Mouse (Mus musculus): ENCODE data around the gene Itga6. TPM values are rescaled to one million over a fixed set of nuclear protein-coding genes. Genes with fewer than 3 reads are reported as not detected.
A peak's percentile ranks its signal among the peaks of the same experiment; 100 is the strongest.

Gene Itga6
- total and polyA plus RNA-seq, 3 experiments = 31.8 to 65.8 (median 45.3) TPM

DNA sequence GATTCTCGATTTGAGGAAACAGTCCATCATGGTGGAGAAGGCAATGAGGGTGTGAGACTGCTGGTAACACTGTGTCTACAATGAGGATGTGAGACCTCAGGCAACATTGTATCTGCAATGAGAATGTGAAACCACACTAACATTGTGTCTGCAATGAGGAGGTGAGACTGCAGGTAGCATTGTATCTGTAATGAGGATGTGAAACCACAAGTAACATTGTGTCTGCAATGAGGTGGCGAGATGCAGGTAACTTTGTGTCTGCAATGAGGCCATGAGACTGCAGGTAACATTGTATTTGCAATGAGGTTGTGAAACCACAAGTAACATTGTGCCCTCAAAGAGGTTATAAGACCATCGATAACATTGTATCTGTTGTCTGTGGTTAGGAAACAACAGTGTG is 44.1 kb upstream of the Itga6 start:
- intact Hi-C loops (cut with DNase I) = no loop called here
- Histone ChIP-seq H3K4me3 (no peak overlapping the region), H3K27ac (no peak overlapping the region), H3K79me2 (replicated peaks; ENCODE audit: control insufficient read depth, insufficient read depth, low read length) (no peaks in the 10 kb centered on the region), H3K27me3 (ENCODE audit: control insufficient read depth, insufficient read depth, low read length) (no peaks in the 10 kb centered on the region), H3K36me3 (ENCODE audit: control insufficient read depth, insufficient read depth, low read length) (peaks cover 3% of the 10 kb centered on the region; the same call in 1 of the 2 replicates), H3K4me1 (ENCODE audit: control insufficient read depth, insufficient read depth, low read length) (peaks cover 11% of the 10 kb centered on the region), H3K9ac (ENCODE audit: low read depth, low read length) (no peak overlapping the region)
- WGBS = 99% methylated on average over 3 of the region's 3 CpGs
- TF ChIP-seq EP300 (IDR thresholded peaks at IDR 0.05; ENCODE audit: insufficient read depth, low read depth, low read length) (no peak), POLR2A (IDR thresholded peaks at IDR 0.05; ENCODE audit: insufficient read depth, low read depth, low read length) (no peak), CTCF (IDR thresholded peaks at IDR 0.05) (no peak)
- DNase-seq = no peak

DNA sequence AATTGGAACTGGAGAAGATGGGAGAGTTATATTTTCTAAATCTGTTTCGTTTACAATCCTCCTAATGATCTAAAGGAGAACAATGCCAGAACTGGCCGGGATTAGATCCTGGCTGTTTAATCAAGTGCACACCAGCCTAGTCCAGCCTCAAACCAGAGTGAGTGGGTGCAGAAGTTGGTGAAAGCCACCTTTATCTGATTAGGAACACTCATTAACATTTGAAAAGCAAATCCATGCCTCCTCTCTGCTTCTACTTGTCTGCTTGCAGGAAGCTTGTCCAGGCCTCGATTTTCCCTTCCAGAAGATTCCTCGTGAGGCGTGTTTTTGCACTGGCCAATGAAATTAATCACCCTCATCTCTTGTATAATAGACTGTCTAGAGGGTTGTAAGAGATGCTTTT is 41.1 kb upstream of the Itga6 start:
- Histone ChIP-seq H3K4me3 (no peak overlapping the region), H3K9ac (ENCODE audit: low read depth, low read length) (no peak overlapping the region), H3K79me2 (replicated peaks; ENCODE audit: control insufficient read depth, insufficient read depth, low read length) (no peaks in the 10 kb centered on the region), H3K36me3 (ENCODE audit: control insufficient read depth, insufficient read depth, low read length) (peaks cover under 1% of the 10 kb centered on the region; the same call in 1 of the 2 replicates), H3K27me3 (ENCODE audit: control insufficient read depth, insufficient read depth, low read length) (no peaks in the 10 kb centered on the region), H3K4me1 (ENCODE audit: control insufficient read depth, insufficient read depth, low read length) (no peaks in the 10 kb centered on the region), H3K27ac (no peak overlapping the region)
- intact Hi-C loops (cut with DNase I) = no loop called here
- 84% methylated on average over 5 of the region's 5 CpGs for WGBS
- DNase-seq = no peak
- TF ChIP-seq CTCF (IDR thresholded peaks at IDR 0.05) (no peak), POLR2A (IDR thresholded peaks at IDR 0.05; ENCODE audit: insufficient read depth, low read depth, low read length) (no peak), EP300 (IDR thresholded peaks at IDR 0.05; ENCODE audit: insufficient read depth, low read depth, low read length) (no peak)

DNA sequence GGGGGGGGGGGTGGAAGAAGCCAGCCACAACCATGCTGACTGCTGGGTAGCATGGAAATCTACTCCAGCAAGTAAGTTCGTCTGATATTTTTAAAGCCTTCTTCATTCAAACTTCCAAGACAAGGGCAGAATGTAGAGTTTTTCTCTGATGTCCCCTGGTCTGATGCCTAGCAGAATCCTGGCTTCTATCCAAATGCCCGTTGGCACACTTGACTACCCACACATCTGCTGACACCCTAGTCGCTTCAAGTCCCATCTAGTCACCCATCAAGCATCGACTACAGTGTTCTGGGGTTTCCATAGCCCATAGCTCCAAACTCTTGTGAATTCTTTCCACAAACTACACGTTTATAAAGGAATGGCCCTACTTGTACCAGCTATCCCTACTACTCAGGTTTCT is 36.5 kb upstream of the Itga6 start:
- H3K27ac ChIP-seq = no peak overlapping the region
- no peaks in the 10 kb centered on the region for H3K79me2 ChIP-seq (replicated peaks; ENCODE audit: control insufficient read depth, insufficient read depth, low read length)
- peaks cover 1% of the 10 kb centered on the region for H3K36me3 ChIP-seq (ENCODE audit: control insufficient read depth, insufficient read depth, low read length)
- no peak for DNase-seq
- H3K4me1 ChIP-seq (ENCODE audit: control insufficient read depth, insufficient read depth, low read length) = peaks cover 2% of the 10 kb centered on the region; the same call in 1 of the 2 replicates
- intact Hi-C loops (cut with DNase I) = no loop called here
- 70% methylated on average over 5 of the region's 5 CpGs for WGBS
- no peak overlapping the region for H3K4me3 ChIP-seq
- H3K27me3 ChIP-seq (ENCODE audit: control insufficient read depth, insufficient read depth, low read length) = no peaks in the 10 kb centered on the region
- TF ChIP-seq POLR2A (IDR thresholded peaks at IDR 0.05; ENCODE audit: insufficient read depth, low read depth, low read length) = no peak
- TF ChIP-seq EP300 (IDR thresholded peaks at IDR 0.05; ENCODE audit: insufficient read depth, low read depth, low read length) = no peak
- TF ChIP-seq CTCF (IDR thresholded peaks at IDR 0.05) = no peak
- no peak overlapping the region for H3K9ac ChIP-seq (ENCODE audit: low read depth, low read length)

DNA sequence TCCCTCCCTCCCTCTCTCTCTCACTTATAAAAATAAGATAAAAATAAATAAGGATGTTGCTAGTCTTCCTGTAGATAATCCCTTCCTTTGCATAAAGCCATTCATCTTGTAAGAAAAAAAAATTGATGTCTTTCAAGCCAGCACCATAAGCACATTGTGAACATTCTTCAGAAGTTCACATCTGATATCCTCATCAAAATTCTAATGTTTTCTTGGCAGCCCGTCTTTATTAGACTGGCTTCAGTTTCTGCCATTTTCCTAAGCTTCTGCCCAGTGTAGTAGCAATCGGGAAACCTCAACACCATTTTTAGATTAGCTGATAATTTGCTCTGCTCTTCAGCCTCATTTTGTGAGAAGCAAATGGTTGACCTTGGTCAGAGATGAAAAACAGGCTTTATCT is 33.8 kb upstream of the Itga6 start:
- Histone ChIP-seq H3K27me3 (ENCODE audit: control insufficient read depth, insufficient read depth, low read length) (no peaks in the 10 kb centered on the region), H3K4me1 (ENCODE audit: control insufficient read depth, insufficient read depth, low read length) (peaks cover 2% of the 10 kb centered on the region; the same call in 1 of the 2 replicates), H3K27ac (peak overlapping the region; percentile 33), H3K79me2 (replicated peaks; ENCODE audit: control insufficient read depth, insufficient read depth, low read length) (no peaks in the 10 kb centered on the region), H3K4me3 (no peak overlapping the region), H3K36me3 (ENCODE audit: control insufficient read depth, insufficient read depth, low read length) (peaks cover 1% of the 10 kb centered on the region), H3K9ac (ENCODE audit: low read depth, low read length) (no peak overlapping the region)
- no peak for TF ChIP-seq POLR2A (IDR thresholded peaks at IDR 0.05; ENCODE audit: insufficient read depth, low read depth, low read length)
- TF ChIP-seq CTCF (IDR thresholded peaks at IDR 0.05) = no peak
- no peak for TF ChIP-seq EP300 (IDR thresholded peaks at IDR 0.05; ENCODE audit: insufficient read depth, low read depth, low read length)
- DNase-seq = no peak
- 33% methylated on average over 2 of the region's 2 CpGs for WGBS
- intact Hi-C loops (cut with DNase I) = loop anchor here (1.0 to 5.0 kb wide), 4 partner anchors 40 to 101 kb away; no protein-coding TSS in a partner anchor

DNA sequence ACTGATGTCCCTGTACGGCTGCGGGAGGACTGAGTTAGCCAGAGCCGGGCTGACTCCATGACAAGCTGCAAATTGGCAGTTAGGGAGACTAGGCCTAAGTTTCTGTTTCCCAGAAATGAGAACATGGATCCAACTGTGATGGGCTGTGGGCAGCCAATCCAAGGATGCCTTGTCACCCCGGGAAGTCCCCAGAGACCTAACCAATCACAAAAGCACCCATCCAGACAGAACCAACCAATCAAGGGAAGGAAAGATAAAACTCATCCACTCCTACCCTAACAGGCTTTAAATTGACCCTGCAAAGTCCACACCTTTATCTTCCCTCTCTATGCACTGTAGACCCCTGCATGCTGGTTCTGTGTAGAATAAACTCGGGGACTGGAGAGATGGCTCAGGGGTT is 31.0 kb upstream of the Itga6 start:
- DNase-seq = no peak
- no peak for TF ChIP-seq CTCF (IDR thresholded peaks at IDR 0.05)
- TF ChIP-seq EP300 (IDR thresholded peaks at IDR 0.05; ENCODE audit: insufficient read depth, low read depth, low read length) = no peak
- no peak for TF ChIP-seq POLR2A (IDR thresholded peaks at IDR 0.05; ENCODE audit: insufficient read depth, low read depth, low read length)
- Histone ChIP-seq H3K27ac (no peak overlapping the region), H3K36me3 (ENCODE audit: control insufficient read depth, insufficient read depth, low read length) (peaks cover 1% of the 10 kb centered on the region), H3K4me3 (no peak overlapping the region), H3K9ac (ENCODE audit: low read depth, low read length) (no peak overlapping the region), H3K79me2 (replicated peaks; ENCODE audit: control insufficient read depth, insufficient read depth, low read length) (no peaks in the 10 kb centered on the region), H3K4me1 (ENCODE audit: control insufficient read depth, insufficient read depth, low read length) (peaks cover 3% of the 10 kb centered on the region), H3K27me3 (ENCODE audit: control insufficient read depth, insufficient read depth, low read length) (no peaks in the 10 kb centered on the region)
- intact Hi-C loops (cut with DNase I) = loop anchor here (5.0 kb wide), 1 partner anchor 98 kb away; no protein-coding TSS in a partner anchor
- WGBS = 95% methylated on average over 5 of the region's 5 CpGs

DNA sequence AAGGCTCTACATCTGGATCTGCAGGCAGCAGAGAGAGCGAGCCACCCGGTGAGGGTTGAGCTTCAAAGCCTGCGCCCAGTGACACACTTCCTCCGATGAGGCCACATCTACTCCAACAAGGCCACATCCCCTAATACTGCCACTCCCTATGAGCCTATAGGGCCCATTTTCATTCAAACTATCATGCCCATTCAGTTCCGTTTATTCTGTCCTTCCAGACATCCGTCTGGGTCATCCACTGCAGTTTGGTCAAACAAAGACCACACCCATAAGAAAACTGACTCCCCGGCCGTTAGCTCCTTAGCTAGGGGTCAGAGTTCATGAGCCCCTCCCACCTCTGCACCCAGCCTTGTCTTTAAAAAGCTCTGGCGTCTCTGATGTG is 26.4 kb upstream of the Itga6 start:
- 57% methylated on average over 9 of the region's 9 CpGs for WGBS
- no peaks in the 10 kb centered on the region for H3K27me3 ChIP-seq (ENCODE audit: control insufficient read depth, insufficient read depth, low read length)
- intact Hi-C loops (cut with DNase I) = no loop called here
- no peak overlapping the region for H3K27ac ChIP-seq
- TF ChIP-seq POLR2A (IDR thresholded peaks at IDR 0.05; ENCODE audit: insufficient read depth, low read depth, low read length) (no peak), EP300 (IDR thresholded peaks at IDR 0.05; ENCODE audit: insufficient read depth, low read depth, low read length) (no peak), CTCF (IDR thresholded peaks at IDR 0.05) (no peak)
- no peaks in the 10 kb centered on the region for H3K79me2 ChIP-seq (replicated peaks; ENCODE audit: control insufficient read depth, insufficient read depth, low read length)
- H3K4me3 ChIP-seq = no peak overlapping the region
- H3K9ac ChIP-seq (ENCODE audit: low read depth, low read length) = no peak overlapping the region
- DNase-seq = no peak
- H3K4me1 ChIP-seq (ENCODE audit: control insufficient read depth, insufficient read depth, low read length) = peaks cover 5% of the 10 kb centered on the region
- 0 out of 2 replicates have a peak, but pooled peaks cover 2% of the 10 kb centered on the region for H3K36me3 ChIP-seq (ENCODE audit: control insufficient read depth, insufficient read depth, low read length)

Data from heart, adult 2 months (tissue).